Mouse (Mus musculus) kidney, postnatal 14 days (tissue): ENCODE results near the gene C9.

Experiments
- DNase-seq: peaks from one replicate; pipeline ENCODE4 v3.0.0; 2022; ENCODE audit warnings: mixed read lengths

The C9 gene

GRCm38 (mm10) chr15:6445135-6445534 lies at the start of gene C9:
Gene C9 (plus strand): TSS chr15:6445327.
- DNase-seq = no peak

GRCm38 (mm10) chr15:6398211-6398610 lies 46.9 kb upstream of the C9 start:
- no peak for DNase-seq

GRCm38 (mm10) chr15:6398881-6399280 lies 46.2 kb upstream of the C9 start:
- DNase-seq = no peak

- DNase-seq = no peak
Measured at GRCm38 (mm10) chr15:6400115-6400514, 45.0 kb upstream of the C9 start.

GRCm38 (mm10) chr15:6402433-6402832 lies 42.7 kb upstream of the C9 start:
- no peak for DNase-seq

GRCm38 (mm10) chr15:6404172-6404571 lies 41.0 kb upstream of the C9 start:
- DNase-seq = no peak

- DNase-seq = peak; percentile 66
Measured at GRCm38 (mm10) chr15:6406771-6407170, 38.4 kb upstream of the C9 start.

- DNase-seq = no peak
Measured at GRCm38 (mm10) chr15:6409031-6409430, 36.1 kb upstream of the C9 start.

- DNase-seq = peak; percentile 45
Measured at GRCm38 (mm10) chr15:6410161-6410560, 35.0 kb upstream of the C9 start.

- no peak for DNase-seq
Measured at GRCm38 (mm10) chr15:6411334-6411733, 33.8 kb upstream of the C9 start.

GRCm38 (mm10) chr15:6415317-6415716 lies 29.8 kb upstream of the C9 start:
- no peak for DNase-seq

GRCm38 (mm10) chr15:6431777-6432176 lies 13.3 kb upstream of the C9 start:
- DNase-seq = no peak

GRCm38 (mm10) chr15:6432411-6432810 lies 12.7 kb upstream of the C9 start:
- peak; percentile 71 for DNase-seq

GRCm38 (mm10) chr15:6435281-6435680 lies 9.8 kb upstream of the C9 start:
- no peak for DNase-seq

GRCm38 (mm10) chr15:6435773-6436172 lies 9.4 kb upstream of the C9 start:
- peak; percentile 53 for DNase-seq

GRCm38 (mm10) chr15:6438685-6439084 lies 6.4 kb upstream of the C9 start:
- DNase-seq = peak; percentile 25

- no peak for DNase-seq
Measured at GRCm38 (mm10) chr15:6444452-6444851, 675 bp upstream of the C9 start.

- DNase-seq = no peak
Measured at GRCm38 (mm10) chr15:6446181-6446580, 1.1 kb downstream of the C9 start.

- DNase-seq = no peak
Measured at GRCm38 (mm10) chr15:6448892-6449291, 3.8 kb downstream of the C9 start.

GRCm38 (mm10) chr15:6454461-6454860 lies 9.3 kb downstream of the C9 start:
- DNase-seq = no peak

- no peak for DNase-seq
Measured at GRCm38 (mm10) chr15:6461381-6461780, 16.3 kb downstream of the C9 start.

GRCm38 (mm10) chr15:6463361-6463923 lies 18.3 kb downstream of the C9 start:
- DNase-seq = no peak

- no peak for DNase-seq
Measured at GRCm38 (mm10) chr15:6466995-6467394, 21.9 kb downstream of the C9 start.

- no peak for DNase-seq
Measured at GRCm38 (mm10) chr15:6468845-6469244, 23.7 kb downstream of the C9 start.

- DNase-seq = no peak
Measured at GRCm38 (mm10) chr15:6469384-6469783, 24.3 kb downstream of the C9 start.

GRCm38 (mm10) chr15:6483561-6483960 lies 38.4 kb downstream of the C9 start:
- peak; percentile 11 for DNase-seq
